Mouse (Mus musculus) thymus, postnatal 36 days (tissue): Measurements from ENCODE around the gene Ccnj.

ENCODE experiments used
- DNase-seq, 2 experiments: peaks; one replicate each; pipeline ENCODE4 v3.0.0; 2022; ENCODE audit warnings: mixed read lengths in 2 of 2

Ccnj gene

GRCm38 (mm10) chr19:40830703-40831415, at the start of gene Ccnj:
TSS of gene Ccnj (plus strand) at chr19:40831279.
- peak; percentile 93 for DNase-seq

- DNase-seq = no peak
These were observed 42.9 kb upstream of the Ccnj start for GRCm38 (mm10) chr19:40788004-40788714.

- no peak for DNase-seq
These were observed 42.4 kb upstream of the Ccnj start for GRCm38 (mm10) chr19:40788715-40789084.

GRCm38 (mm10) chr19:40805176-40805737, 25.8 kb upstream of the Ccnj start:
- no peak for DNase-seq

GRCm38 (mm10) chr19:40809858-40810257, 21.2 kb upstream of the Ccnj start:
- DNase-seq = peak; percentile 35 to 63

- DNase-seq = no peak
These were observed 19.2 kb upstream of the Ccnj start for GRCm38 (mm10) chr19:40811840-40812239.

GRCm38 (mm10) chr19:40812778-40813177, 18.3 kb upstream of the Ccnj start:
- DNase-seq = no peak

- no peak for DNase-seq
These were observed 17.7 kb upstream of the Ccnj start for GRCm38 (mm10) chr19:40813385-40813784.

GRCm38 (mm10) chr19:40815645-40816183, 15.4 kb upstream of the Ccnj start:
- no peak for DNase-seq

GRCm38 (mm10) chr19:40817901-40818532, 13.1 kb upstream of the Ccnj start:
- no peak for DNase-seq

- DNase-seq = peak; percentile 17 to 41
These were observed 12.3 kb upstream of the Ccnj start for GRCm38 (mm10) chr19:40818764-40819163.

GRCm38 (mm10) chr19:40821306-40821825, 9.7 kb upstream of the Ccnj start:
- DNase-seq = no peak

- DNase-seq = no peak
These were observed 5.4 kb upstream of the Ccnj start for GRCm38 (mm10) chr19:40825636-40826035.

- no peak for DNase-seq
These were observed 4.3 kb upstream of the Ccnj start for GRCm38 (mm10) chr19:40826735-40827134.

- no peak for DNase-seq
These were observed 881 bp upstream of the Ccnj start for GRCm38 (mm10) chr19:40830198-40830597.

GRCm38 (mm10) chr19:40831416-40832201, 530 bp downstream of the Ccnj start:
- DNase-seq = peak; percentile 46 to 51

- no peak for DNase-seq
These were observed 1.3 kb downstream of the Ccnj start for GRCm38 (mm10) chr19:40832361-40832760.

- DNase-seq = no peak
These were observed 3.4 kb downstream of the Ccnj start for GRCm38 (mm10) chr19:40834436-40834835.

- DNase-seq = no peak
These were observed 7.1 kb downstream of the Ccnj start for GRCm38 (mm10) chr19:40838205-40838604.

- no peak for DNase-seq
These were observed 9.2 kb downstream of the Ccnj start for GRCm38 (mm10) chr19:40840303-40840702.

GRCm38 (mm10) chr19:40841083-40841482, 10.0 kb downstream of the Ccnj start:
- no peak for DNase-seq

- no peak for DNase-seq
These were observed 10.5 kb downstream of the Ccnj start for GRCm38 (mm10) chr19:40841593-40841992.
